9 mouse cellular contexts compared by ENCODE assay signal in the genomic region with DNA sequence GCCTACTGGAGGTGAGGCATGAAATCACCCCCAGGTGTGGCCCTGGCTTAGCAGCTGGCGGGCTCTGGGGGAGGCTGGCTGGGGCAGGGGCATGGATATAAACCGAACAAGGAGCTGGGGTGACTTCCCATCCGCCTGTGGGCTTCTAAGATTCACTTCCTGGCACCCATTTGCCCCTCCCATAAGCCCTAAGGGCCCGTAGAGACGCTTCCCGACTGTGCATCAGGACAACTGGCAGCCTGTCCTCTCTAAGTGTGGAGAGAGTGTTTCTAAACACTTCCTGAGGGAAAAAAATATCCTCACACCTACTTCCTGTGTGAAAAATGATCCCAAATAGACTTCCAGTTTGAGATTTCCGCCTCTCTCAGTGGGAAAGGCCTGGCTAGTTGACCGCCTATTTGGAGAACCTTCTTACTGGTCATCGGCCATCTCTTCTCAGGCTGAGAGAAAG. TPM values are rescaled to one million over a fixed set of nuclear protein-coding genes. Genes with fewer than 3 reads are reported as not detected.
DNase-seq lines count a peak whose midpoint lies in the region; ATAC-seq and TF ChIP-seq lines count a peak whose summit lies in the region.
"Had no signal": no experiment of that assay in that cellular context is flagged by ENCODE, and none has a peak within 500 bp of the region (broad histone marks: within the 10 kb centered on the region; RNA-seq: fewer than 3 reads in every experiment).

No protein-coding gene starts in this region.

- no peak for ATAC-seq in limb, embryonic 11.5 days (ENCODE audit: insufficient number of reproducible peaks, low FRiP score, low TSS enrichment, low read depth)
- ATAC-seq in erythroblast, adult 5-6 weeks (replicated peaks; ENCODE audit: low FRiP score, poor library complexity, severe bottlenecking), result no peak
- no peak for ATAC-seq in megakaryocyte progenitor cell, adult 5-6 weeks (replicated peaks; ENCODE audit: poor library complexity)

- peak overlapping the region; percentile 24; the same call in 1 of the 2 replicates for H3K4me2 ChIP-seq in limb, embryonic 11.5 days (ENCODE audit: low read depth, severe bottlenecking)

- H3K27me3 ChIP-seq in heart, adult 2 months (ENCODE audit: control insufficient read depth, insufficient read depth, low read length), result no peaks in the 10 kb centered on the region
- no peaks in the 10 kb centered on the region for H3K27me3 ChIP-seq in limb, embryonic 11.5 days (ENCODE audit: control insufficient read depth, insufficient read depth, low read length)

- no peaks in the 10 kb centered on the region for H3K36me3 ChIP-seq in heart, adult 2 months (ENCODE audit: control insufficient read depth, insufficient read depth, low read length)
- no peaks in the 10 kb centered on the region for H3K36me3 ChIP-seq in limb, embryonic 11.5 days (ENCODE audit: control insufficient read depth, insufficient read depth, low read length)

- no peak for TF ChIP-seq POLR2A in heart, adult 2 months (IDR thresholded peaks at IDR 0.05; ENCODE audit: insufficient read depth, low read depth, low read length)

- no peak for DNase-seq in heart, adult 2 months
- no peak for DNase-seq in heart, postnatal 4 days
- peak; percentile 44 to 50 for DNase-seq in right cerebral cortex, adult 2 months (ENCODE audit: low spot score in 2 of 2)
- DNase-seq in right cerebral cortex, postnatal 14 days, result no peak
- DNase-seq in limb, embryonic 11.5 days (ENCODE audit: low spot score), result no peak
- no peak for DNase-seq in Muller cell, postnatal 12 days (ENCODE audit: inconsistent ontology term)
- DNase-seq: layer of hippocampus, adult 9-11 months had no signal

- no peak overlapping the region for H3K4me3 ChIP-seq in heart, adult 2 months
- H3K4me3 ChIP-seq in limb, embryonic 11.5 days (ENCODE audit: low read depth, low read length), result no peak overlapping the region

- intact Hi-C loops in heart, adult 2 months (cut with DNase I), result loop anchor here (2.0 kb wide), 1 partner anchor 213 kb away; no protein-coding TSS in a partner anchor

- peak overlapping the region; percentile 23; the same call in 1 of the 2 replicates for H3K27ac ChIP-seq in heart, adult 2 months
- H3K27ac ChIP-seq in limb, embryonic 11.5 days (replicated peaks; ENCODE audit: low read depth, low read length), result peak overlapping the region; percentile 18; the same call in 1 of the 2 replicates

- no peaks in the 10 kb centered on the region for H3K9me3 ChIP-seq in limb, embryonic 11.5 days (ENCODE audit: control insufficient read depth, low read length)

- H3K9ac ChIP-seq in heart, adult 2 months (ENCODE audit: low read depth, low read length), result no peak overlapping the region
- peak overlapping the region; percentile 28; the same call in 1 of the 2 replicates for H3K9ac ChIP-seq in limb, embryonic 11.5 days (ENCODE audit: low read length)

- TF ChIP-seq EP300 in heart, adult 2 months (IDR thresholded peaks at IDR 0.05; ENCODE audit: insufficient read depth, low read depth, low read length), result no peak

- no peaks in the 10 kb centered on the region for H3K79me2 ChIP-seq in heart, adult 2 months (replicated peaks; ENCODE audit: control insufficient read depth, insufficient read depth, low read length)

- WGBS in heart, adult 2 months, result 41% methylated on average over 9 of the region's 9 CpGs
- 40% methylated on average over 9 of the region's 9 CpGs for WGBS in limb, embryonic 11.5 days

- TF ChIP-seq CTCF in heart, adult 2 months (IDR thresholded peaks at IDR 0.05), result no peak

- H3K4me1 ChIP-seq in heart, adult 2 months (ENCODE audit: control insufficient read depth, insufficient read depth, low read length), result peaks cover 2% of the 10 kb centered on the region; the same call in 1 of the 2 replicates
- peaks cover 7% of the 10 kb centered on the region; the same call in 1 of the 2 replicates for H3K4me1 ChIP-seq in limb, embryonic 11.5 days (ENCODE audit: control insufficient read depth, insufficient read depth, low read length)

RNA-seq across cellular contexts. Expression of a gene that starts 36.5 kb away (rescaled TPM):
- 1 to 10 TPM; 5.3 to 7.1 TPM for total RNA-seq in heart, adult 2 months (2021)
- polyA plus RNA-seq in heart, adult 2 months (2012; rRNA removed), result 14.4 and 33.8 TPM in 2 replicates
- total RNA-seq in heart, postnatal 4 days (2021), result 1 to 10 TPM; 1.7 to 2.3 TPM
- polyA plus RNA-seq in limb, embryonic 11.5 days (2014; fragmentation: Nextera tagmentation; extraction: Ambion mirVana), result 0.20 and 0.61 TPM in 2 replicates
- total RNA-seq in erythroblast, adult 5-6 weeks (2015; ENCODE audit: low replicate concordance), result 3.3 TPM in 1 of 2 replicates, not detected in the other
- not detected in 2 replicates for total RNA-seq in erythroblast, adult 5-6 weeks (2017; ENCODE audit: low replicate concordance)
- total RNA-seq in megakaryocyte progenitor cell, adult 5-6 weeks (2015), result not detected in 2 replicates
- not detected in 2 replicates for total RNA-seq in megakaryocyte progenitor cell, adult 5-6 weeks (2017)

RNA-seq across cellular contexts. Expression of a gene that starts 39.8 kb away (rescaled TPM):
- total RNA-seq in heart, adult 2 months (2021), result 1 to 10 TPM; 1.5 to 3.3 TPM
- 2.1 and 2.3 TPM in 2 replicates for polyA plus RNA-seq in heart, adult 2 months (2012; rRNA removed)
- total RNA-seq in heart, postnatal 4 days (2021), result not detected
- 0.20 TPM in 1 of 2 replicates, not detected in the other for polyA plus RNA-seq in limb, embryonic 11.5 days (2014; fragmentation: Nextera tagmentation; extraction: Ambion mirVana)
- not detected in 2 replicates for total RNA-seq in erythroblast, adult 5-6 weeks (2015; ENCODE audit: low replicate concordance)
- total RNA-seq in erythroblast, adult 5-6 weeks (2017; ENCODE audit: low replicate concordance), result not detected in 2 replicates
- total RNA-seq in megakaryocyte progenitor cell, adult 5-6 weeks (2015), result not detected in 2 replicates
- not detected in 2 replicates for total RNA-seq in megakaryocyte progenitor cell, adult 5-6 weeks (2017)

Comparison
In these comparisons a context has a peak if more than half of its experiments do, and no peak if none do; other contexts are left out.
1. DNase-seq: peak in right cerebral cortex, adult 2 months (2 of 2); none in heart, adult 2 months (0 of 2), heart, postnatal 4 days (single experiment), right cerebral cortex, postnatal 14 days (single experiment), limb, embryonic 11.5 days (single experiment) and Muller cell, postnatal 12 days (single experiment).